Mouse (Mus musculus): ENCODE data around the gene Taco1.
"Not testable (repeated sequence)": the region's sequence is repeated elsewhere in the genome, so short reads cannot be mapped to it uniquely, and the experiment has no call there.

Taco1 gene

DNA sequence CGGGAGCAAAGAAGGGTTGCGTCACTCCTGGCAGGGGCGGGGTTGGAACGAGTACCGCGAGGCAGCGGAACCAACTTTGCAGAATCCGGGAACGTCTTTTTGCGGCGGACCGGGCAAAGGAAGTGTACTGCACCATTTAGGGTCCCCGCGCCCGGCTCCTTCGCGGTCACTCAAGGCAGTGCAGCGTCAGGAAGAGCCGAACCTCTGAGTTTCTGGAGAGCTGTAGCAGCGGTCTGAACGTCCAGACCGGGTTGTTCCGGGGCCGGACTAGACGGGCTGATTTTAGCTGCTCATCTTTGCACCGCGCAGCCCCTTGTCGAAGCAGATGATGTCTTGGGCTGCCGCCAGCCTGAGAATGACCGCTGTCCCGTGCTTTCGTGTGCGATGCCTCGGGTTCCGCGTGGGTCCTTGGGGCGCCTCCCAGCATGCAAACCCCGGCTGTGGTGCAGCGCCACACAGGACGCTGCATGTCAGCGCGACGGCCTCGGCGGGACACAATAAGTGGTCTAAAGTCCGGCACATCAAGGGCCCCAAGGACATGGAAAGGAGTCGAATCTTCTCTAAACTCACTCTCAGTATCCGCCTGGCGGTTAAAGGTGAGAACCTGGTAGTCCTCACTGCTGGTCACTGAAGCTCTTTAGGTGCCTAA, at the start of gene Taco1:
TSS of gene Taco1 (plus strand) at position 139 of the 649 bp plus-strand sequence.
- peak; percentile 78 to 87 for DNase-seq (ENCODE audit: low spot score in 2 of 2)

GRCm38 (mm10) chr11:106016440-106016839, 49.4 kb upstream of the Taco1 start:
- no peak for DNase-seq (ENCODE audit: low spot score in 2 of 2)

DNA sequence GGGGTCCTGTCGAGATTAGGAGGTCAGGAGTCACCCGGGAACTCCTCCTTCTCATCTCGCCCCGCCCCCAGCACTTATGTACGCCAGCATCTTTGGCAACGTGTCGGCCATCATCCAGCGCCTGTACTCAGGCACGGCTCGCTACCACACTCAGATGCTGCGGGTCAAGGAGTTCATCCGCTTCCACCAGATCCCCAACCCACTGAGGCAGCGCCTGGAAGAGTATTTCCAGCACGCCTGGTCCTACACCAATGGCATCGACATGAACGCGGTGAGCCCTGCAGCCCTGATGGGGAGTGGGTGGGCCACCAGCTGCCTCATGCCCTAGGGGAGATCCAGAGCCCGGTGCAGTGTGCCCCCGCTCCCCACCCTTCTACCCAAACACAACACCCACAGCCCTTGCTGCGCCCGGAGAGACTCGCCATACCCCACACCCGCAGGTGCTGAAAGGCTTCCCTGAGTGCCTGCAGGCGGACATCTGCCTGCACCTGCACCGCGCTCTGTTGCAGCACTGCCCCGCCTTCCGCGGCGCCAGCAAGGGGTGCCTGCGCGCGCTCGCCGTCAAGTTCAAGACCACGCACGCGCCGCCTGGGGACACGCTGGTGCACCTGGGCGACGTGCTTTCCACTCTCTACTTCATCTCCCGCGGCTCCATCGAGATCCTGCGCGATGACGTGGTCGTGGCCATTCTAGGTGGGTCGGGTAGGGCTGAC, 45.7 kb upstream of the Taco1 start:
- peak; percentile 60 to 70 for DNase-seq (ENCODE audit: low spot score in 2 of 2)

- no peak for DNase-seq (ENCODE audit: low spot score in 2 of 2)
Observed at GRCm38 (mm10) chr11:106025774-106026173, 40.1 kb upstream of the Taco1 start.

GRCm38 (mm10) chr11:106026465-106027151, 39.3 kb upstream of the Taco1 start:
- peak; percentile 62 to 78 for DNase-seq (ENCODE audit: low spot score in 2 of 2)

DNA sequence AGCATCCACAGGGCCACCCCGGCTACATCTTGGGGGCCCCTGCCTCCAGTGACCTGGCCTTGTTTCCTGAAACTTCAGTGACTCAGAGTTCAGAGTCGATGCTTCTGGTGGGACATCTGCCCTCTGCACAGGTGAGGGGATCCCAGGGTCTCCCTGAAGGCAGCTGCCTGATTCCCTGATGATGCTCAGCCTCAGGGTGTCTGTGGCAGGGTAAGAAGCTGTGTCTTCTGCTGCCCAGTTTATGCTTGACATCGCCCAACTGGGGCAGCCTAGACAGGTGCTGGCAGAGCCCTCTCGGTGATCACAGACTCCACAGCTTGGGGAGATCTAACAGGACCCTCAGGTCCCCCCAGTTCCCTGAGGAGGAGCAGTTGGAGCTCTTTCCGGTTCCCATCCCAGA, 38.3 kb upstream of the Taco1 start:
- no peak for DNase-seq (ENCODE audit: low spot score in 2 of 2)

- DNase-seq (ENCODE audit: low spot score in 2 of 2), result not testable (repeated sequence)
Observed at GRCm38 (mm10) chr11:106032074-106032473, 33.8 kb upstream of the Taco1 start.

- DNase-seq (ENCODE audit: low spot score in 2 of 2), result peak in 1 of 2 experiments; percentile 45
Observed at GRCm38 (mm10) chr11:106033491-106033919, 32.4 kb upstream of the Taco1 start.

DNA sequence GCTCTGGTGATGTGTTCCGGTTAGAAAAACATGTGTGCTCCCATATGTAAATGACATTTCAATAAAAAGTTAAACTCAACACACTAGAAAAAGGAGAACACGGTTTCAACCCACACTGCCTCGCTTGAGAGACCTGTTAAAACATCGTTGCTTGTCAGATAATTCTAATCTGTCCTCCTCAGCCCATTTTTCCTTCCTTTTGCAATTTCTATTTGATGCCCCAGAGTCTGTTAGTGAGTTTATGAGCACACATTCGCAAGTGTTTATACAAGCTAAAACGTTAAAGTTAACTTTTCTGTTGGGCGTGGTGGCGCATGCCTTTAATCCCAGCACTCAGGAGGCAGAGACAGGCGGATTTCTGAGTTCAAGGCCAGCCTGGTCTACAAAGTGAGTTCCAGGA, 30.9 kb upstream of the Taco1 start:
- DNase-seq (ENCODE audit: low spot score in 2 of 2), result no peak

GRCm38 (mm10) chr11:106036548-106037417, 29.1 kb upstream of the Taco1 start, which contains the start of gene Dcaf7:
Gene Dcaf7, plus strand, starts transcription at chr11:106036872.
- DNase-seq (ENCODE audit: low spot score in 2 of 2), result peak; percentile 96 to 97

GRCm38 (mm10) chr11:106037418-106037751, 28.5 kb upstream of the Taco1 start:
- peak in 1 of 2 experiments; percentile 35 for DNase-seq (ENCODE audit: low spot score in 2 of 2)

DNA sequence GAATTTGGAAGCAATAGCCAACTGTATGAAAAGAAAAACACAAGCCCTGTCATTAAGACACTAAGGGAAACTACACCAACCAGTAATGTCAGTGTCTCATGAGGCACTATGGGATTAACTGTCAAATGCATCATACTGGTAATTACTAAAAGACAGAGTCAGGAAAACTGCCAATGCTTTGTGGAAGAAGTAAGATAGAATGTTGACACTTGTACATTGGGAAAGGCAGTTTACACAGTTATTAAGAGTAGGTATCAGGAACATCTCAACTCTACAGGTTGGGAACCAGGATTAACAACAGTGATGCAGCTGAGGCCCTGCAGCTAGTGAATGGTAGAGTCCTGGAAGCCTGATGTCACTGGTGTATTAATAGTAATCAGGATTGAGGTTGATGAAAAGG, 21.5 kb upstream of the Taco1 start:
- DNase-seq (ENCODE audit: low spot score in 2 of 2), result no peak

DNA sequence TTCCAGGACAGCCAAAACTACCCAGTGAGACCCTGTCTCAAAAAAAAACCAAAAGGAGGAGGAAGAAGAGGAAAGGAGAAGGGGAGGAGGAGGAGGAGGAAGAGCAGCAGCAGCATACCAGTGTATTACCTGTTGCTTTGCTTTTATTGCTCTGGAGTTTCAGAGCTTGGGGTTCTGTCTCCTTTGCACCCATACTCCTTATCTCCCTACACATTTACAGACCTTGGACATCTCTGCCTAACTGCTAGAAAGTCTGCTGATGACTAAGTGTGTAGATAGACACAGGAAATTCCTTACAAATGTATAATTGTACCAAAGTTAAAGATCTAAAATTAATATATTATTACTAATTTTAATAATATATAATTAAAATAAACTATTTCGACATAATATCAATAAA, 20.6 kb upstream of the Taco1 start:
- DNase-seq (ENCODE audit: low spot score in 2 of 2), result no peak

- no peak for DNase-seq (ENCODE audit: low spot score in 2 of 2)
Observed at GRCm38 (mm10) chr11:106045780-106046179, 20.1 kb upstream of the Taco1 start.

DNA sequence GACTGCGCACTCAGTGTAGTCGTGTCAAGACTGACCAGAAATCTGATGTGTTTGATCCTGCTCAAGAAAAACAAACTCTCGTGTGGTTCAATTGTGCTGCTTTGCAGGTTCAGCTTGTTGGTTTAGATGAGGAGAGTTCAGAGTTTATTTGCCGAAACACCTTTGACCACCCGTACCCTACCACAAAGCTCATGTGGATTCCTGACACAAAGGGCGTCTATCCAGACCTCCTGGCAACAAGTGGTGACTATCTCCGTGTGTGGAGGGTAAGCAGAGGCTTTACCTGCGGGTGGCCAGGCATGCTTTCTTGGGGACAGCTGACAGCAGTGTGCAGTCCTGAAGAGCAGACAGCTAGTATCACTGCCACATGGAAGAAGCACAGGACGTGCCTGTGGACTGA, 19.3 kb upstream of the Taco1 start:
- no peak for DNase-seq (ENCODE audit: low spot score in 2 of 2)

- DNase-seq (ENCODE audit: low spot score in 2 of 2), result no peak
Observed at GRCm38 (mm10) chr11:106053921-106054320, 11.9 kb upstream of the Taco1 start.

DNA sequence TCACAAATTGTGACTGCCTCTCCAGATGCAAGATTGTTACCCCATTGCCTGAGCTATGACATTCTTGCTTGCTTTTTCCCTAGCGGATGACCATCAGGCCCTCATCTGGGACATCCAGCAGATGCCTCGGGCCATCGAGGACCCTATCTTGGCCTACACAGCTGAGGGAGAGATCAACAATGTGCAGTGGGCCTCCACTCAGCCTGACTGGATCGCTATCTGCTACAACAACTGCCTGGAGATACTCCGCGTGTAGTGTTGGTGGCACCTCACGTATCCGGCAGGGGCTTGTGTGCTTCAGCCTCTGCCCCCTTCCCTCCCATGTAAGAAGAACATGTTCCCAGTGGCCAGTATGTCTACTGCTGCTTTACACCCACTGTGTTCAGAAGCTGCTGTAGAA, 11.3 kb upstream of the Taco1 start:
- DNase-seq (ENCODE audit: low spot score in 2 of 2), result no peak

DNA sequence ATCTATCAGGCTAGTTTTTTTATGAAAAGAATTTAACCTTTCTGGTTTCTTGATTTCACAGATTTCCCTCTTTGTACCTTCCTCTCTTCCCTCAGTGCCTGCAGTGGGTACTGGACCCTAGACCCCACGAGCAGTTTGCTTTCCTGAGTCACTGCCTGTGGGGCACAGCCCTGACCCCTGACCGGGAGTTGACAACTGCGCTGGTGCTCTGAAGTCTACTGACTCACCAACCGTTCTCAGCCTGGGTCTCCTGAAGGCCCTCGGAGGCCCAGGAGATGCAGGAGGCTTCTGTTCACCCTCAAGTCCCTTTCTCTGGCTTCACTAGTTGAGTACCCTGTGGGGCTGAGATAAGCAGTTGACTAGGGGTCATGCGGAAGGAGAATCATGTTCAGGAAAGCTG, 10.5 kb upstream of the Taco1 start:
- no peak for DNase-seq (ENCODE audit: low spot score in 2 of 2)

GRCm38 (mm10) chr11:106056819-106057491, 8.9 kb upstream of the Taco1 start:
- DNase-seq (ENCODE audit: low spot score in 2 of 2), result peak; percentile 54 to 56

GRCm38 (mm10) chr11:106058020-106058419, 7.8 kb upstream of the Taco1 start:
- DNase-seq (ENCODE audit: low spot score in 2 of 2), result no peak

DNA sequence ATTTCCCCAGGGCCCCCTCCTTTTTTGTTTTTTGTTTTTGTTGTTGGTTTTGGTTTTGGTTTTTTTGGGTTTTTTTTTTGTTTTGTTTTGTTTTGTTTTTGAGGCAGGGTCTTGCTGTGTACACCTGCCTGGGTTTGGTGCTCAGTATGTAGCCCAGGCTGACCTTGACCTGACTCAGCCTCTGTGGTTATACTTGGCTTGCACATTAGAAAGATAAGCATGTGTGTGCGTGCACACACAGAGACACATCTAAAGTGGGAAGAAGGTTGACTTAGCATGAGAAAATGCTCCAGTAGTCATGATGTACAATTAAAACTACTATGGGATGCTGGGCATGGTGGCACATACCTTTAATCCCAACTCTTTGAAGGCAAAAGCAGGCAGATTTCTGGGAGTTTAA, 5.3 kb upstream of the Taco1 start:
- DNase-seq (ENCODE audit: low spot score in 2 of 2), result no peak
